Mouse (Mus musculus): ENCODE measurements around the gene Elob. TPM values are rescaled to one million over a fixed set of nuclear protein-coding genes. Genes with fewer than 3 reads are reported as not detected.

The Elob gene
- polyA plus RNA-seq, 2 experiments from 2014 or later, result 600 to 664 TPM

DNA sequence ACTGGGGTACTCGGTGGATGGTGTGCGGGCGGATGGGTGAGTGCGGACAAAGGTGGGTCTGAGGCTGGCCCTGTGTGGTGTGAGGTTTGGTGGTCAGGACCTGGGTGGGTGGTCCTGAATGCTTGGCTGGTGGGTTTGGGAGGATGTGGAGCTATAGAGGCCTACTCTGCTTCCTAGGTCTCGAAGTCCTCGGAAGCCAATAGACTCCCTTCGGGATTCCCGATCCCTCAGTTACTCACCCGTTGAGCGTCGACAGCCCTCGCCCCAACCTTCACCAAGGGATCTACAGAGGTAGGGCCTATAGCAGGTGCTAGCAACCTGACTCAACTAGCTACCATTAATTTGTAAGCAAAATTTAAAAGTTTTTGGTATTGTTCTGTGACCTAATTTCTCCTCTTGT lies 5.3 kb downstream of the Elob start:
- no peak for ATAC-seq

DNA sequence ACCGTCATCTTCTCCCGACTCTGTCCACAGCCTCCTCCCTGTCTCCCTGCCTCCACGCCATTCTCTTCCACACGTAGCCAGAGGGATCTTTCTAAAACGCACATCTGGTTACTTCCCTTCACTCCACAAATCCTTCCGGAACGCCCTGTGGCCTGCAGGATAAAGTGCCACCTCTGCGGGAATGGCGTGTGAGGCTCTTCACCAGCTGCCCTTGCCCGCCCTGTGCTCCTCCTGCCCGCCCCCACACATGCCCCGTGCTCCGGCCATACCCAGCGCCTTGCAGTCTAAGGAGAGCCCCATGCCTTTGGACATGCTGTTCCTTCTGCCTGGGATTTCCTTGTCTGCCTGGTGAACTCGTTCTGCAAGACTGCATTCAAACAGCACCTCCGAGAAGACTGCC lies 5.9 kb downstream of the Elob start:
- ATAC-seq, result no peak

DNA sequence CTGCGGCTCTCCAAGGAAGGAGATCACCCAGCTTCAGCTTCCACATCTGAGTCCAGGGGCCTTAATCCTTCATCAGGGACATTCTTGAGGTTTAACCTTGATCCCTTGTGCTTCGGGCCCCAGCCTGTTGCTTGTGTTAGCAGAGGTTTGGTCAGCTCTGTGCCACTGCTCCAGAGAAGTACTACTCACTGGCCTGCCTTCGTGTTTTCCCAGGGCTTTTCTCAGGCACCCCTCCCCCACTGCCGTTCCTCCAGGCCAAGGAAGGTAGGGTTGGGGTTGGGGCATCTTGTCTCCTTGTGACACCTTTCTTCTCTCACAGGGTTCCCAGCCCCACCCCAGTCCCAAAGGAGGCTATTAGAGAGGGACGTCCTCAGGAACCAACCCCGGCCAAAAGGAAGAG lies 6.8 kb downstream of the Elob start:
- ATAC-seq, result no peak

DNA sequence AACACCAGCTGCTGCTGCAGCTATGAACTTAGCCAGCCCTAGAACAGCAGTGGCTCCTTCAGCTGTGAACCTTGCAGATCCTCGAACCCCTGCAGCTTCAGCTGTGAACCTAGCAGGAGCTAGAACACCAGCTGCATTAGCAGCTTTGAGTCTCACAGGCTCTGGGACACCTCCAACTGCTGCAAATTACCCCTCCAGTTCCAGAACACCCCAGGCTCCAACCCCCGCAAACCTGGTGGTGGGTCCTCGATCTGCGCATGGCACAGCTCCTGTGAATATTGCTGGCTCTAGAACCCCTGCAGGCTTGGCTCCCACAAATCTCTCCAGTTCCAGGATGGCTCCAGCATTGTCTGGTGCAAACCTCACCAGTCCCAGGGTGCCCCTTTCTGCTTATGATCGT lies 8.2 kb downstream of the Elob start:
- no peak for ATAC-seq

DNA sequence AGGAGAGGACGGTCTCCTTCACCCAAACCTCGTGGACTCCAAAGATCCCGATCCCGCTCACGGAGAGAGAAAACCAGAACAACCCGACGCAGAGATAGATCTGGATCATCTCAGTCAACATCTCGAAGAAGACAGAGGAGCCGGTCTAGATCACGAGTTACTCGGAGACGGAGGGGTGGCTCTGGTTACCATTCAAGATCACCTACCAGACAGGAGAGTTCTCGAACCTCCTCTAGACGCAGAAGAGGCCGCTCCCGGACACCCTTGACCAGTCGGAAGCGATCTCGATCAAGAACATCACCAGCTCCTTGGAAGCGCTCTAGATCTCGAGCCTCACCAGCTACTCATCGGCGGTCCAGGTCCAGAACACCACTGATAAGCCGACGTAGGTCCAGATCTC lies 9.7 kb downstream of the Elob start:
- no peak for ATAC-seq

DNA sequence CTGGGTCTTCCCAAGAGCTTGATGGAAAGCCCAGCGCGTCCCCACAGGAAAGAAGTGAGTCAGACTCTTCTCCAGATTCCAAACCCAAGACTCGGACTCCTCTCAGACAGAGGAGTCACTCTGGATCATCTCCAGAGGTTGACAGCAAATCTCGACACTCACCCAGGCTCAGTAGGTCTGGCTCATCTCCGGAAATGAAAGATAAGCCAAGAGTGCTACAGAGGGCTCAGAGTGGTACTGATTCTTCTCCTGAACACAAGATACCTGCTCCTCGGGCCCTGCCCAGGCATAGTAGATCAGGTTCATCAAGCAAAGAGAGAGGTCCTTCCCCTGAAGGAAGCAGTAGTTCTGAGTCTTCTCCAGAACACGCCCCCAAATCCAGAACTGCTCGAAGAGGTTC lies 10.4 kb downstream of the Elob start:
- no peak for ATAC-seq

DNA sequence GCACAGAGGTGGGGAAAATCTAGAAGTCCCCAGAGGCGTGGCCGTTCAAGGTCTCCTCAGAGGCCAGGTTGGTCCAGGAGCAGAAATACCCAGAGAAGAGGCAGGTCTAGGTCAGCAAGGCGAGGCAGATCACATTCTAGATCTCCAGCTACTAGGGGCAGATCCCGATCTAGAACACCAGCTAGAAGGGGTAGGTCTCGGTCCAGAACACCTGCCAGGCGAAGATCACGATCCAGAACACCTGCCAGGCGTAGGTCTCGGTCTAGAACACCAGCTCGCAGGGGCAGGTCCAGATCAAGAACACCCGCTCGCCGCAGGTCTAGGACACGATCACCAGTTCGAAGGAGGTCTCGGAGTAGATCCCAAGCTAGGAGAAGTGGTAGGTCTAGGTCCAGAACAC lies 13.3 kb downstream of the Elob start:
- no peak for ATAC-seq

DNA sequence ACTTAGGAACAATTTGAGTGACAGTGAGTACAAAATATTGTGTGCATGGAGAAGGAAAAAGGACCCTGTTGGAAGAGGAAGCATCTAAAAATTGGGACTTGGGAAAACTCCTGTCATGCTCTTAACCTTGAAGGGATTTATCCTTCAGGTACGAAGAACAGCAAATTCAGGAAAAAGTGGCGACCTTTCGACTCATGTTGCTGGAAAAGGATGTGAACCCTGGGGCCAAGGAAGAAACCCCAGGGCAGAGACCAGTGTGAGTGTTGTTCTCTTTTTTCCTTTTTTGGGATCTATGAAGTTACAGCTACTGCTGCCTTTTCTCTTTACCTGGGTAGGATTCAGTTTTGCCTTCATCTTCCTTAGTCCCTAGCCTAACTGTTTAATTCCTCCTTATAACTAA lies 21.0 kb downstream of the Elob start:
- ATAC-seq, result no peak

DNA sequence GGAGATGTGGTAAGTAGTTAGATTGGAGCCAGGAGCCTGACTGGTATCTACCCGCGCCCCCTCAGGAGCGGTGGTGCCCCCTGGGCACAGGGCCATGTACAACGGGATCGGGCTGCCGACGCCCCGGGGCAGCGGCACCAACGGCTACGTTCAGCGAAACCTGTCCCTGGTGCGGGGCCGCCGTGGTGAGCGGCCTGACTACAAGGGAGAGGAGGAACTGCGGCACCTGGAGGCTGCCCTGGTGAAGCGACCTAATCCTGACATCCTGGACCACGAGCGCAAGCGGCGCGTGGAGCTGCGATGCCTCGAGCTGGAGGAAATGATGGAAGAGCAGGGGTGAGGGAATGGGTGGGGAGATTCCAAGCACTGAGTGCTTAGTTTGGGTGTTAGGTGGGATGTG lies 22.1 kb downstream of the Elob start:
- ATAC-seq, result no peak

DNA sequence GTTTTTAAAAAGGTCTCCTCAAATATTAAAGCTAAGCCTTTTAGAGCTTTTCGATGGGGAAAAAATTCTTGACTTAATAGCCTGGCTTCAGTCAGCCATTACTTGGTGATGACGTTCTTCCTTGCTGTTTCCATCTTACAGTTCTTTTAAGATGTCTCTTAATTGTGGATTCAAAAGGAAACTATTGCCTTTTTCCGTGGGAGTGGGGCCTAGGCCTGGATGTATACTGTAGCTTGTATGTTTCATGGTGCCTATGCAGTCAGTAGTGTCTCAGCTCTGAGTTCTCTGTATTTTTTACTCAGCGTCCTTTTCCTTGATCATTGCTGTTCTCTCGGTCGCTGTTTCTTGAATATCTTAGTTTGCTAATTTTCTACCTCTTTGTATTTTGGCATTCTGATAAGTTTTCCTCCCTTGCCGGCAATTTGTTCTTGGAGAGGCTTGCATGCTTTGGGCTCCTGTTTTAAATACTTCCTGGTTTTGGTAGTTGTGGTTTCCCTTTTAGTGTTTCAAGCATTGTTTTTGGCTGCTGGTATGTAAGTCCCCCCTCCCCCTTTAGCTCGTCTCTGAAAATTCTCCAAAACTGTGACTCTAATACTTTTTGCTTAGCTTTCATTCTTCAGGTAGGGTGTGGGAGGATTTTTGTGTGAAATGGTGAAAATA lies 24.4 kb downstream of the Elob start:
- peak; percentile 7 for ATAC-seq

DNA sequence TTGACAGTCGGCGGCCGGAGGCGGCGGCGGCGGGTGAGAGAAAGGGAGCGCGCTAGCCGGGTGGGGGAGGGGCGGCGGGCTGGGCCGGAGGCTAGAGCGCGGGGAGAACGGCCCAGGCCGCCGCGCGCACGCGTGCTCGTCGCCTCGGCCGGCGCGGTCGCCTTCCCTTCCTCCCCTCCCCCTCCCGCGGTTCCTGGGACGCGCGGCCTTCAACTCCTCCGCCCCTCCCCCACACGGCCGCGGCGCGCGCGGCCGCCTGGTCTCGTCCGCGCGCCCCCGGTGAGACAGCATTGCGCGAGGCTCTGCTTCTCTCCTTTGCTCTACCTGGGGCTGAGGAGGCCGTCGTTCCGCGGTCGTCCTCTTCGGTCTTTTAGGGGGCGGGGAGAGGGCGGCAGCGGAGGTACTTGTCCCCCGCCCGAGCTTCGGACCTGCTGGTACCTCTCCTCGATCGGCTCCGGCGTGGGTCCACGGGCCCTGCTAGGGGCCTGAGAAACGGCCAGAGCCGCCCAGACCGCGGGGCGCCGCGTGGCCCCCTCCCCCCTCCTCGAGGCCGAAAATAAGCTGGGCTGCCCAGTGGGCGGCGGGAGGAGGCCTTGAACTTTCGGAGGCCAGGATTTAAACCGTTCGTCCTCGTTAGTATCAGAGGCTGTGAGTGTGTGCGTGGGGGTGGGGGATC lies 25.4 kb downstream of the Elob start:
- no peak for ATAC-seq

DNA sequence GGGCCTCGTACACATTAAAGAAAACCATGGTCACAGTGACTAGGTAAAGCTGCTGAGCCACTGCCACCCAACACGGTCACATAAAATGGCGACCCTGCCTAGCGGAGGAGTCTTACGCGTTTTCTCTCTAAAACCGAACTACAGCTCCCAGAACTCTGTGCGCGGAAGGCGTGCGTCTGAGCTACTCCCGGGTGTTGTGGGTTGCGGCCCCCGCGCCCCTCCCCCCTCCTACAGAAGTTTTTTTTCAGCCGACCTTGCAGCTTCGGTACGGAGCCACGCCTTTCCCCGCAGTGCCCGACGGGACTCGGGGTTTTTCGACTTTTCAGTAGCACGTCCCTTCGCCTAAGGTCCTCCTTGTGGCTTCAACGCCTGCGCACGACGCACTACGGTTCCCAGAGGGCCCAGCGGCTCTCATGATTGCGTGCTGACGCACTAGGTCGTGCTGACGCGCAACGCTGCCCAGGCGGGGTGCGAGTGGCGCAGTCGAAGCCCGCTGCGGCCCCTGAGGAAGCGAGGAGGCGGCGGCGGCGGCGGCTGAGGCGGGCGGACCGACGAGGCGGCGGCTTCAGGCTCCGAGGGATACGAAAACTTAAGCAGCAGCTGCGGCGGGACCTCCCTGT lies 26.1 kb downstream of the Elob start:
- peak; percentile 88 for ATAC-seq

DNA sequence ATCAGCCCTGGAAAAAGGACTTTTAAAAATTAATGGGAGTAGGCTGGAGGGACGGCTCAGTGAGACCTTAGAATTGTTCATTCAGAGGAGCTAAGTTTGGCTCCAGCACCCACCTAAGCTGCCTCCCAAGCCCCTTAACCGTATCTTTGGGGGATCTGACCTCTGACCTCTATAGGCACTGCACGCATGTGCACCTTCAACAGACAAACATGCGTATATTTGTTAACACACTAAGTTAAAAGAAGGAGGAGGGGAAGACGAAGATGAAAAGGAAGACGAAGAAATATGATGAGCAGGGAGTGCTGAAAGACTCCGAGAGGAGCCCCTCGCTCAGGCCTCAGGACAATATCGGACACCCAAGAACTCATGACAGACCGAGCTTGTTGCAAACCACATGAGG lies 27.3 kb downstream of the Elob start:
- no peak for ATAC-seq

DNA sequence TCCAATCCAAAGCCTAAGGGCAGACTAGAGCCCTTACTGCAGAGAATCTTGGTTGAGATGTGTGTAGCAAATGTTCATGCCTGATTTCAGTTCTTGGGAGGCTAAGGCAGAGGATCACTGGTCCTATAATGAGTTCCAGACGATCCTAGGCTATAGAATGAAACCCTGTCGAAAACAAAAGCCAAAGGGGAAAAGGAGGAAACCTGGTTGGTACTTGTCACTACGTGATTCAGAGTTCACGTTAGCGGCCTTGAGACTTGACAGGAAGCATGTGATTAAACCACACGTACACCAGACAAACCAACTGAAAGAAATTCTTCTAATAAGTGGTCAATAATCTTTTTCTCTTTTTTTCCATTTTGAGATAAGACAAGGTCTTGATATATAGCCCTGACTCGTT lies 31.6 kb downstream of the Elob start:
- ATAC-seq, result peak; percentile 91

DNA sequence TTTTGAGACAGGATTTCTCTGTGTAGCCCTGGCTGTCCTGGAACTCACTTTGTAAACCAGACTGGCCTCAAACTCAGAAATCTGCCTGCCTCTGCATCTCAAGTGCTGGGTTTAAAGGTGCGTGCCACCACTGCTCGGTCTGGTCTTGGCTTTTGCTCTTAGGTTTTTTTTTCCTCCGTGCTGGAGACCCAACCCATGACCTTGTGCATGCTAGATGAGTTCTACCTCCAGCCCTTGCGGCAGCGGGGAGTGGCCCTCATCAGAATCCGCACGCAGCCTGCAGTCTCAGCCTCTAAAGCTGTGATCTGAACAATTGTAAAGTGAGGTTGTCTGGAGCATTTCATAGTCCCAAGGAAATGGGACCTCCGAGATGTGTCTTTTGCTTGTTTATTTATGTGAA lies 33.6 kb downstream of the Elob start:
- no peak for ATAC-seq

DNA sequence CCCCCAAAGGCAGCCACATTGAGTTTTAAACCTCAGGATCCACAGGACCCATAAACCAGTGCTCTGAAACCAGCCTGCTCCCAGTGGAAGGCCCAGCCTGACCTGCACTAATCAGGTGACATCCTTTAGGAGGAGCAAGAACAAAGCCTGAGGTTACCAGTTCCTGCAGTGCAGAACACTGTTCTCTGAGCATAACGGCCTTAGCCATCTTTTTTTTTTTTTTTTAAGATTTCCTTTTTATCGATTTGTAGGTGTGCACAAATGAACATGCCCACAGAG lies 37.9 kb downstream of the Elob start:
- peak; percentile 60 for ATAC-seq

DNA sequence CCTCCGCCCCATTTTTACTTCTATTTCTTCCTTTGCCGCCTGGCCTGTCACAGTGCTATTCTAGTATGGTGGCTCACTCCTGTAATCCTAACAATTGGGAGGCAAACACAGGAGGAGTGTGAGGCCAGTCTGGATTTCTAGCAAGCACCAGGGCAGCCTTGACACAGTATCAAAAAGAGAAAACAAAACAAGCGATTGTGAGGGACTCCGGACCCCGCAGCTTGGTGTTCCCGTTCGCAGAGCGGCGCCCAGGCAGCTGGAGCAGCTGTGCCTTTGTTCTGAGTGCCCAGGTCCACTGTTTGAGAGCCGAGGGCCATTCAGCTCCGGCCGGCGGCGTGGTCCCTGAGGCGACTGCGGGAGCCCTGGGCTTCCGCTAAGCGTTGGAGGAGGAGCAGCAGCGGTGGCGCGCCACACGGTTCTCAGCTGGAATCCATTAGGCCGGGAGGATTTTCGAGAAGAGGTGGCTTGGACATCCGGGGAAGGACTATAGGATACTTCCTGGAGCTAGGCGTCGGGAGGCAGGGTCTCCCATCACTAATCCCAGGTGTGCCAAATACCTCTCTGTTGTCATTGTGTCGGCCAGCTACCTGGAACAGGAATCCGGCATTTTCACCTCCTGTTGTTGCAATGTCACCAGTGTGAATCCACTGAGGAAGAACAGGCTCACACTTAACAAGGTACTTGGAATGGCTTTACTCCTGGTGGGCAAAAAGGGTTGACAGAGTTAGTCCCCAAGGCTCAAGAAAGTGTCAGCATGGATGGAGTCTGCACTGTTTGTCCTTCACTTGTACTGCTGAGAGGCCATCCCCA lies 38.5 kb downstream of the Elob start, which contains the start of gene Srrm2:
Srrm2 (plus strand) TSS at position 264 of the 810 bp plus-strand sequence.
- peak; percentile 66 for ATAC-seq

DNA sequence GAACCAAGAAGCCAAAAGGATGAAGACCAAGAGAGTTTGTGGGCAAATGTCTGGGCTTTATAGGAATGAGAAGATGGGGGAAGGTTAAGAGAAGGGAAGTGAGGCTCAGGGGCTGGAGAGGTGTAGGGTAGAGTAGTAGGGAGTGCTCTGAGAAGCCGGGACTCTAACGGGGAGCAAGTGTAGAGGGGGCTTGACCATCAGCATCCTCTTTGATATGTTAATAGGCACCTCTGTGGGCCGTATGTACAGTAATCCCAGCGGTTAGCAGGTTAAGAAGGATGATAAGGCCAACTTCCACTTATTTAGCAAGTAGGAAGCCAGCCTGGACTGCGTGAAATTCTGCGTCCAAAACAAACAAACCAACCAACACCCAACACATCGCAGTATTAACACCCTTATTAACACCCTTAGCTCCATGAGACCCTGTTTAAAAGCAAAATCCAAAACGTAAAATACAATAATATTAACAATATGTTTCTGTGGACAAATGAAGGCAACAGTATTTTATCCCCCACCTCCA lies 39.1 kb downstream of the Elob start:
- no peak for ATAC-seq

DNA sequence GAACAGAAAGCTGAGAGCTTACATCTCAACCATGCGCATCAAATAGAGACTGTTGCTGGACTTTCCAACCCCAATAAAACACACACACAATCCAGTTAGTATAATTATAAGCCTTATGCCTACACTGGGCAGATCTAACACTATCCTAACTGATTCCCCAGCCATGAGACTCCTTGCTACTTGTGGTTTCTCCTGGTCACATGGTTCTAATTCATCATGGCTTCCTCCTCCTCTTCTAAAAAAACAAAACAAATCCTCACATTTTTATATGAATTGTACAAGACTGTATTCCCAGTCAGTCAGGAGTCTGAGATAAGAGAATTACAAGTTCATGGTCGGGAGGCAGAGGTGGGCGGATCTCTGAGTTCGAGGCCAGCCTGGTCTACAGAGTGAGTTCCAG lies 40.0 kb downstream of the Elob start:
- no peak for ATAC-seq

DNA sequence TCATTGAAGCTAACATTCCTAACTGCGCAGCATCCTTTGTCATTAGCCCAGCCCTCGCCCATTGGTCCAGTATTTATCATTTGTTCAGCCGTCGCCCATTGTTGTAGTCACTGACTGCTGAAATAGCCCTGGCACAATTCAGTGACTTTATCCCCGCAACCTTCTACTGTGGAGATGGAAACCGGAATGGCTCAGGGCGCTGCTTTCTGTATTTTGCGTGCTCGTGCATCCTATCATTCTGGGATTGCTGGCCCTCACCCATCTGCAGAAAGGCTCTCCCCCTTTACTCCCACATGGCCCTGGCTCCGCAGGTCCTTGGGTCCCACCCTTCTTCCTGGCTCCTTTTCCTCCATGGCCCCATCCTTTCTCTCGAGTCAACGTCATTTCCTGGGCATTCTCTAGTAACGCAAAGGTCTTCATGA lies 42.4 kb downstream of the Elob start:
- ATAC-seq, result no peak

DNA sequence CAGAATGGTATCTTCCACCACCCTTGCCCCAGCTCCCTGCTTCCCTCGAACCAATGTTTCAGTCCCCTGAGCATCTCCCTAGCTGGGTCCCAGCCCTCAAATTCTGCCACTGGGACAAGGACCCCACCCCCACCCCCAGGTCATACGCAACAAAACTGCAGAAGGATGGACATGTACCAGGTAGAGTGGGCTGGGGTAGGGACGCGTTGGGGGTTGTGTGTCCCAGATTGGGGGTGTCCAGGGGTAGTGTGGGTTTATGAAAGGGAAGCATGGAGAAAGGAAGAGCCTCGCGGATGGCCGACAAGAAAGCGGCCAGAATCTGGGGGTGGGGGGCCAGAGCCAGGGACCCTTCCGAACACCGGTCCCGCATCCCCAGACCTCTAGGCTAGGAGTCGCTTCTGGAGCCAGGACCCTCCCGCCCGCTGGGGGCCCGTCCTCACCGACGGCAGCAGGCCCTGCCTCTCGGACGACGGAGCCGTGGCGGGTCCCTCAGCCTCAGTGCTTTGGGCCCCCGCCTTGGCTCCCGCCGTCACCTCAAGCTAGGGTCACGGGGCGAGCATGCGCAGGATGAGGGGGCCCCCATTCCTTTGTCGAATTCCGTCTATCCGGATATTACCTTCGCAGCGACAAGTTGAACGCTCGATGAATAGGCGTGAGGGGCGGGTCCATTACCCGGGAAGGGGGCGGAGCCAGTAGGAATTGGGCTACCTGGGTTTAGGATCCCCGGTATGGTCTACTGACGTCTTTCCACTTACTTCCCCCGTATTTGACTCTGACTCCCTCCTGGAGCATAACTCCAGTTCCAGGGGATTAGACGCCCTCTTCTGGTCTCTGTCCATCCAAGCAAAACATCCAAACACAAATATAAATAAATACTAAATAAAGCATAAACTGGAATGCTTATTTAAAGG lies 43.1 kb downstream of the Elob start, which contains the start of gene Flywch2:
Flywch2 (minus strand) TSS at position 521 of the 911 bp plus-strand sequence.
- ATAC-seq, result peak; percentile 83

DNA sequence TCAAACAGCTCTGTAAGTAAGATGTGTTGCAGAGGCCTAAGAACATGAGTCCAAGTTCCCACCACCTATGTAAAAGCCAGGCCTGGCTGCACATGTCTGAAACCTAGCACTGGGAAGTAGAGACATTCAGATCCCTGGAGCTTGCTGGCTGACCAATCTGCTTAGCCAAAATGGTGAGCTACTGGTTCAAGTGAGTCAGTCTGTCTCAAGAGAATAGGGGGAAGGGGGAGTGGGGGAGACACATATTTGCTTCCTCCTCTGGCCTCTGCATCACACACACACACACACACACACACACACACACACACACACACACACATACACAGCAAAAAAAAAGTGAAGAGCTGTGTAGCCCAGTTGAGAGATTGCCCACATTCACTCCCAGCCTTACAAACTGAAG lies 45.6 kb downstream of the Elob start:
- ATAC-seq, result no peak
